Mouse (Mus musculus) embryonic stem cell, embryonic (primary cell): ENCODE measurements at regions not wholly inside any gene's neighbourhood (a gene's known extent, or its start where the extent isn't known, plus 50 kb on each side); places are given as distances from the start of the nearest gene placed in this dataset.
"Not testable (repeated sequence)": the region's sequence is repeated elsewhere in the genome, so short reads cannot be mapped to it uniquely, and the experiment has no call there.

Source experiments
- CTCF ChIA-PET, 4 experiments: fragments of 300-600 bp in 2 of 4; fragments of 350-600 bp in 2 of 4; sonication (Branson Sonifier 250); formaldehyde crosslinking; loops; one replicate each; lab custom pipeline; 2022; ENCODE audit warnings: inconsistent platforms in 2 of 4; lab: Charles Lee
- POLR2A ChIA-PET, 4 experiments: fragments of 300-600 bp in 2 of 4; fragments of 350-600 bp in 2 of 4; sonication (Branson Sonifier 250); formaldehyde crosslinking; loops; one replicate each; lab custom pipeline; 2022; ENCODE audit warnings: antibody characterized with exemption in 4 of 4, inconsistent platforms in 1 of 4; lab: Charles Lee

- POLR2A ChIA-PET = no interaction called here
- CTCF ChIA-PET = interaction anchor here in 3 of 4 experiments (0.6 to 2.6 kb wide), 6 partner anchors 47 to 190 kb away, joined by 3 to 16 read pairs (median 4); no protein-coding TSS in a partner anchor
Measured at GRCm38 (mm10) chr11:63264432-63265061, 135.8 kb downstream of the Pmp22 start.

GRCm38 (mm10) chr11:63266290-63266689 is 137.5 kb downstream of the Pmp22 start:
- CTCF ChIA-PET, POLR2A ChIA-PET: not testable (repeated sequence)

- ChIA-PET POLR2A (interaction anchor here in 1 of 4 experiments (0.8 to 1.5 kb wide), 3 partner anchors 23 to 73 kb away, joined by 3 to 4 read pairs (median 4); no protein-coding TSS in a partner anchor), CTCF (no interaction called here)
Measured at GRCm38 (mm10) chr11:63276641-63277040, 147.9 kb downstream of the Pmp22 start.

GRCm38 (mm10) chr11:63281839-63282238 is 153.1 kb downstream of the Pmp22 start:
- CTCF ChIA-PET = interaction anchor here in 1 of 4 experiments (1.0 kb wide), 1 partner anchor 111 kb away, joined by 3 read pairs; no protein-coding TSS in a partner anchor
- POLR2A ChIA-PET = interaction anchor here in 1 of 4 experiments (1.5 to 2.3 kb wide), 3 partner anchors 9 to 14 kb away, joined by 3 to 5 read pairs (median 4); no protein-coding TSS in a partner anchor

GRCm38 (mm10) chr11:63282541-63282940 is 153.8 kb downstream of the Pmp22 start:
- POLR2A ChIA-PET = interaction anchor here in 3 of 4 experiments (0.5 to 2.3 kb wide), 6 partner anchors 10 to 1239 kb away, joined by 3 to 5 read pairs (median 4); no protein-coding TSS in a partner anchor
- CTCF ChIA-PET = interaction anchor here in 1 of 4 experiments (1.0 kb wide), 1 partner anchor 110 kb away, joined by 3 read pairs; no protein-coding TSS in a partner anchor

GRCm38 (mm10) chr11:63286026-63286425 is 157.2 kb downstream of the Pmp22 start:
- CTCF ChIA-PET = no interaction called here

GRCm38 (mm10) chr11:63287766-63288165 is 159.0 kb downstream of the Pmp22 start:
- ChIA-PET CTCF (interaction anchor here in 1 of 4 experiments (0.6 kb wide), 1 partner anchor 484 kb away, joined by 9 read pairs; no protein-coding TSS in a partner anchor), POLR2A (no interaction called here)

More at GRCm38 (mm10) chr11:63286026-63286425, 157.2 kb downstream of the Pmp22 start:
- POLR2A ChIA-PET = interaction anchor here in 1 of 4 experiments (0.6 kb wide), 1 partner anchor 12 kb away, joined by 3 read pairs; no protein-coding TSS in a partner anchor

- CTCF ChIA-PET = no interaction called here
- POLR2A ChIA-PET = no interaction called here
Measured at GRCm38 (mm10) chr11:63290618-63291017, 161.8 kb downstream of the Pmp22 start.

- ChIA-PET CTCF (interaction anchor here in 1 of 4 experiments (0.6 kb wide), 1 partner anchor 20 kb away, joined by 4 read pairs; no protein-coding TSS in a partner anchor), POLR2A (no interaction called here)
Measured at GRCm38 (mm10) chr11:63293485-63293884, 164.7 kb downstream of the Pmp22 start.

GRCm38 (mm10) chr11:63294476-63294875 is 165.7 kb downstream of the Pmp22 start:
- POLR2A ChIA-PET = no interaction called here
- CTCF ChIA-PET = interaction anchor here in 1 of 4 experiments (0.6 to 0.7 kb wide), 3 partner anchors 31 to 393 kb away, joined by 3 read pairs; no protein-coding TSS in a partner anchor

- ChIA-PET CTCF (no interaction called here), POLR2A (interaction anchor here in 1 of 4 experiments (1.2 kb wide), 1 partner anchor 25 kb away, joined by 3 read pairs; no protein-coding TSS in a partner anchor)
Measured at GRCm38 (mm10) chr11:63296476-63296875, 167.7 kb downstream of the Pmp22 start.

- CTCF ChIA-PET = interaction anchor here (0.5 to 1.8 kb wide), 4 partner anchors 31 to 385 kb away, joined by 3 to 9 read pairs (median 4); no protein-coding TSS in a partner anchor
- POLR2A ChIA-PET = interaction anchor here in 2 of 4 experiments (0.7 to 1.9 kb wide), 5 partner anchors 23 to 219 kb away, joined by 3 to 7 read pairs (median 4); no protein-coding TSS in a partner anchor
Measured at GRCm38 (mm10) chr11:63299712-63300581, 171.2 kb downstream of the Pmp22 start.

- POLR2A ChIA-PET = no interaction called here
- CTCF ChIA-PET = no interaction called here
Measured at GRCm38 (mm10) chr11:63325166-63325565, 196.4 kb downstream of the Pmp22 start.

- POLR2A ChIA-PET = no interaction called here
Measured at GRCm38 (mm10) chr11:63326864-63327263, 198.1 kb downstream of the Pmp22 start.

GRCm38 (mm10) chr11:63337503-63337902 is 208.7 kb downstream of the Pmp22 start:
- ChIA-PET POLR2A (no interaction called here), CTCF (interaction anchor here in 1 of 4 experiments (1.5 kb wide), 1 partner anchor 54 kb away, joined by 4 read pairs; no protein-coding TSS in a partner anchor)

More at GRCm38 (mm10) chr11:63326864-63327263, 198.1 kb downstream of the Pmp22 start:
- CTCF ChIA-PET = interaction anchor here in 1 of 4 experiments (0.7 to 0.8 kb wide), 2 partner anchors 65 kb away, joined by 3 read pairs; no protein-coding TSS in a partner anchor

- ChIA-PET POLR2A (no interaction called here), CTCF (interaction anchor here in 2 of 4 experiments (0.6 to 1.5 kb wide), 3 partner anchors 54 to 820 kb away, joined by 3 to 7 read pairs (median 4); no protein-coding TSS in a partner anchor)
Measured at GRCm38 (mm10) chr11:63338277-63338676, 209.5 kb downstream of the Pmp22 start.

GRCm38 (mm10) chr11:63345653-63346052 is 216.9 kb downstream of the Pmp22 start:
- ChIA-PET CTCF (no interaction called here), POLR2A (no interaction called here)

GRCm38 (mm10) chr11:63350123-63350696 is 221.4 kb downstream of the Pmp22 start:
- CTCF ChIA-PET = interaction anchor here in 2 of 4 experiments (1.0 to 1.6 kb wide), 2 partner anchors 42 to 146 kb away, joined by 3 to 4 read pairs; no protein-coding TSS in a partner anchor
- POLR2A ChIA-PET = interaction anchor here (0.6 to 1.6 kb wide), 13 partner anchors 9 to 1920 kb away, joined by 3 to 8 read pairs (median 4); partner anchors contain the start of gene Myocd (in 1 of the 4)
